Mouse (Mus musculus) spleen, postnatal 36 days (tissue): ENCODE measurements around the gene Olfr322.
"Not testable (repeated sequence)": the region's sequence is repeated elsewhere in the genome, so short reads cannot be mapped to it uniquely, and the experiment has no call there.

Source experiments
- DNase-seq, 2 experiments: peaks; one replicate each; pipeline ENCODE4 v3.0.0; 2022; ENCODE audit warnings: low spot score in 2 of 2, mixed read lengths in 1 of 2

The Olfr322 gene

GRCm38 (mm10) chr11:58658596-58658995 is at the start of gene Olfr322:
Olfr322 (plus strand) TSS chr11:58658782.
- DNase-seq: no peak

GRCm38 (mm10) chr11:58613359-58613758 is 45.2 kb upstream of the Olfr322 start:
- no peak for DNase-seq

GRCm38 (mm10) chr11:58614526-58614925 is 44.1 kb upstream of the Olfr322 start:
- DNase-seq: no peak

GRCm38 (mm10) chr11:58615975-58616374 is 42.6 kb upstream of the Olfr322 start, which contains the start of gene 2210407C18Rik:
2210407C18Rik (minus strand) TSS chr11:58616075.
- no peak for DNase-seq

- DNase-seq: no peak
These were observed 40.2 kb upstream of the Olfr322 start for GRCm38 (mm10) chr11:58618369-58618768.

GRCm38 (mm10) chr11:58618793-58619192 is 39.8 kb upstream of the Olfr322 start:
- no peak for DNase-seq

- DNase-seq: no peak
These were observed 32.4 kb upstream of the Olfr322 start for GRCm38 (mm10) chr11:58626146-58626545.

- no peak for DNase-seq
These were observed 28.2 kb upstream of the Olfr322 start, which contains the start of gene Olfr323 for GRCm38 (mm10) chr11:58630401-58630800. Olfr323 (minus strand) TSS chr11:58630501.

GRCm38 (mm10) chr11:58634878-58635277 is 23.7 kb upstream of the Olfr322 start:
- DNase-seq: no peak

- peak; percentile 32 to 45 for DNase-seq
These were observed 22.1 kb upstream of the Olfr322 start for GRCm38 (mm10) chr11:58636376-58636977.

- no peak for DNase-seq
These were observed 20.3 kb upstream of the Olfr322 start for GRCm38 (mm10) chr11:58638176-58638701.

GRCm38 (mm10) chr11:58640272-58640867 is 18.2 kb upstream of the Olfr322 start, which contains the start of gene Trim58:
Trim58 (plus strand) TSS chr11:58640465.
- DNase-seq: peak; percentile 42 to 71

- peak in 1 of 2 experiments; percentile 31 for DNase-seq
These were observed 17.5 kb upstream of the Olfr322 start for GRCm38 (mm10) chr11:58641057-58641456.

GRCm38 (mm10) chr11:58641638-58642358 is 16.8 kb upstream of the Olfr322 start:
- DNase-seq: peak; percentile 64 to 78

- peak; percentile 45 to 66 for DNase-seq
These were observed 15.2 kb upstream of the Olfr322 start for GRCm38 (mm10) chr11:58643350-58643749.

- DNase-seq: no peak
These were observed 3.4 kb upstream of the Olfr322 start for GRCm38 (mm10) chr11:58655151-58655550.

- DNase-seq: no peak
These were observed 10.7 kb downstream of the Olfr322 start for GRCm38 (mm10) chr11:58669252-58669651.

- DNase-seq: no peak
These were observed 13.2 kb downstream of the Olfr322 start for GRCm38 (mm10) chr11:58671825-58672224.

- no peak for DNase-seq
These were observed 22.2 kb downstream of the Olfr322 start, which contains the start of gene Olfr320 for GRCm38 (mm10) chr11:58680799-58681198. Olfr320 (plus strand) TSS chr11:58681099.

GRCm38 (mm10) chr11:58698862-58699261 is 40.3 kb downstream of the Olfr322 start, which contains the start of gene Olfr319:
Olfr319 (plus strand) TSS chr11:58699162.
- DNase-seq: no peak

GRCm38 (mm10) chr11:58709086-58709485 is 50.5 kb downstream of the Olfr322 start:
- DNase-seq: no peak

- DNase-seq: not testable (repeated sequence)
These were observed 59.1 kb downstream of the Olfr322 start for GRCm38 (mm10) chr11:58717723-58718122.
